Mouse (Mus musculus) limb, embryonic 13.5 days (tissue): ENCODE results near the gene Pld1. TPM values are rescaled to one million over a fixed set of nuclear protein-coding genes. Genes with fewer than 3 reads are reported as not detected.

Source experiments
- ATAC-seq: fragments of 200-750 bp; cut with Nextera tagmentation; 2 replicates; pipeline ENCODE4 v1.8.0; 2017; ENCODE audit warnings: low read depth, moderate number of reproducible peaks, moderate TSS enrichment; ENCODE audit not compliant: low FRiP score
- H3K27ac ChIP-seq: fragments of 300-500 bp; sonication (generic); 2 replicates; pipeline ENCODE4 v1.5.1; 2015; ENCODE audit warnings: inconsistent platforms, mild to moderate bottlenecking, moderate library complexity
- H3K27me3 ChIP-seq: fragments of 300-500 bp; sonication (generic); 2 replicates; pipeline ENCODE4 v1.6.1; 2015; ENCODE audit warnings: mild to moderate bottlenecking, inconsistent platforms
- H3K36me3 ChIP-seq: fragments of 300-500 bp; sonication (generic); 2 replicates; pipeline ENCODE4 v1.6.1; 2015; ENCODE audit warnings: inconsistent platforms, mild to moderate bottlenecking, moderate library complexity
- H3K4me1 ChIP-seq: fragments of 300-500 bp; sonication (generic); 2 replicates; pipeline ENCODE4 v1.6.1; 2015; ENCODE audit warnings: inconsistent platforms
- H3K4me2 ChIP-seq: fragments of 300-500 bp; sonication (generic); replicated peaks from 2 replicates; pipeline ENCODE4 v1.6.1; 2015; ENCODE audit warnings: inconsistent platforms, mild to moderate bottlenecking, moderate library complexity
- H3K4me3 ChIP-seq: fragments of 300-500 bp; sonication (generic); 2 replicates; pipeline ENCODE4 v1.5.1; 2015; ENCODE audit warnings: moderate library complexity, mild to moderate bottlenecking, inconsistent platforms
- H3K9ac ChIP-seq: fragments of 300-500 bp; sonication (generic); 2 replicates; pipeline ENCODE4 v1.6.1; 2015; ENCODE audit warnings: mild to moderate bottlenecking, inconsistent platforms
- H3K9me3 ChIP-seq: fragments of 300-500 bp; sonication (generic); 2 replicates; pipeline ENCODE4 v1.6.1; 2016; ENCODE audit warnings: inconsistent platforms
- WGBS: fragments of 180-500 bp; shearing (Covaris S2); methylation state at CpG from one replicate; pipeline ENCODE4 v1.1.7; 2015; 5-methylcytosine and 5-hydroxymethylcytosine counted together
- polyA plus RNA-seq: library from polyadenylated mRNA; unstranded; fragments of >200 nt; fragmentation: Nextera tagmentation; extraction: Ambion mirVana; gene quantifications from 2 replicates; pipeline ENCODE4 v1.2.1, GENCODE M21; 2015

Gene Pld1
- polyA plus RNA-seq, result 4.5 and 5.4 TPM in 2 replicates

DNA sequence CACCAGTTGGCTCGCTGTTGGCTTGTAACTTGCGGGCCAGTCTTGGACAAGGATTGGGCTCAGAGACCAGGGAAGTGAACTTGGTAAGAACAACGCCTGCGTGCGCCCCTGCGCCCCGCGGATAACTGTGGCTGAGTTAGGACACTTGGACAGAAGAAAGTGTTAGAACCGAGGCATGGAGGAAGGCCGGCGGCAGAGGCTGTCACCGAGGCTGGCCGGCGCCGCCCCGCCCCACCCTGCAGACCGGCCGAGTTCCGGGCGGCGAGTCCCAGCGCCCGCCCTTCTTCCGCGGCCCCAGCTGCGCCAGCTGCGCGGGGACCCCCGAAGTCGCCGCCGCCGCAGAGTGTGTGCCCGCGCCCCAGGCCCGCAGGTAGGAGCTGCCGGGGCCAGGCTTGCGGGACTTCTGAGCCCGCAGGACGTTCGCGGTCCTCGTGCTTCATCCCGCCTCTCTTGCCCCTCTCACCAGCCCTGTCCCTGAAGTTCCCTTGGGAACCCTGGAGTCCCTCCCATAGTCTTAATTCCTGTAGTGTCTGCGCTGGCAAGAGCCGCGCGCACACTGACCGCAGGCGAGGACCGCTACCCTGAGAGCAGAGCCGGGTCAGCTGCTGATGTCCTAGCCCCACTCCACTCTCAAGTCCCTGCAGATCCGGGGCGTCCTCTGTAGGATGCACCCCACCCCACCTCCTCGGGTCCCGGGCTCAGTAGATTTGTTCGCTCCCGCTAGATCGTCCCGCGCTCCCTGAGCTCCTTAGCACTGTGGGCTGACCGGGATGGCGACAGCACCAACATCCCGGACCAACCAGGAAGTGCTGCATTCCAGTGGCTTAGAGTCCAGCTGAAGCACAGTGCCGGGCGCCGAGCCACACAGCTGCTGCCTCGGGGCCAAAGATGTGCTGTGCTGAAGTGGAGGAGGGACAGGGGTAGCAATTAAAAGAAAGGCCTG, at the start of gene Pld1:
Gene Pld1, plus strand, starts transcription at position 315 of the 943 bp plus-strand sequence.
- H3K27ac ChIP-seq, result peak within 1 kb of the TSS; percentile 73
- H3K9ac ChIP-seq, result peak within 1 kb of the TSS; percentile 85
- H3K4me2 ChIP-seq, result peak within 1 kb of the TSS; percentile 97
- H3K4me1 ChIP-seq, result peaks cover 26% of the 10 kb centered on the region
- WGBS, result under 1% methylated on average over 68 of the region's 68 CpGs
- ATAC-seq, result peak; percentile 86
- H3K36me3 ChIP-seq, result no peaks in the 10 kb centered on the region
- H3K4me3 ChIP-seq, result peak within 1 kb of the TSS; percentile 66
- no peaks in the 10 kb centered on the region for H3K9me3 ChIP-seq
- H3K27me3 ChIP-seq, result no peaks in the 10 kb centered on the region; the same call in 1 of the 2 replicates

DNA sequence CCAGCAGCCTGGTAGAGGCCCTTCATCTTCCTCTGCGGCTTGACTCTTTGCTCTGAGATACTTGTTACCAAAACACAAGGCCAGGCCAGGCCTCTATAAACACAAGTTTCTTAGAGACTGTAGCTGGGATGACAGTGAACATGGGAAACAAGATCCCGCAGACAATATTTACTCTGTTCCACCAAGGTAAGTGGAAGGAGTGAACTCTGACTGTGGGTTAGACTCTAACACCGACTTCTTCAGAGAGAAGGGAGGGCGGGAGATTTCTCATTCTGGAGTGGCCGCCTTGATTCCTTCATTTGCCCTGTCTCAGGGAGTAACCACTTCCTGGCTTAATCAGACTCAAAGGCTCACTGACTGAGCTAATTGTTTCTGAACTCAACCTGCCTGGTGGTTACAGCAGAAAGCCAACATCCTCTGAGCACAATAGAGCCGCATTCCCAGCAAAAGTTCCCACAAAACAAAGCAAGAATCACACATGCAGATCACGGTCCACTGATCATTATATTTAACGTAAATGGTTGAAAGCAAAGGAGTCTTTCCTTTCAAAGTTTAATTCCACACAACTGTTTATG, 42.1 kb upstream of the Pld1 start, which contains the start of gene Tmem212:
Gene Tmem212, minus strand, starts transcription at position 51 of the 575 bp plus-strand sequence.
- H3K9ac ChIP-seq, result no peak within 1 kb of the TSS
- no peak for ATAC-seq
- peaks cover 14% of the 10 kb centered on the region for H3K4me1 ChIP-seq
- whole genome bisulfite sequencing, result 71% methylated on average over 8 of the region's 8 CpGs
- H3K4me3 ChIP-seq, result no peak within 1 kb of the TSS
- no peaks in the 10 kb centered on the region for H3K27me3 ChIP-seq
- no peaks in the 10 kb centered on the region for H3K36me3 ChIP-seq
- H3K27ac ChIP-seq, result no peak within 1 kb of the TSS
- no peaks in the 10 kb centered on the region for H3K9me3 ChIP-seq
- H3K4me2 ChIP-seq, result no peak within 1 kb of the TSS

DNA sequence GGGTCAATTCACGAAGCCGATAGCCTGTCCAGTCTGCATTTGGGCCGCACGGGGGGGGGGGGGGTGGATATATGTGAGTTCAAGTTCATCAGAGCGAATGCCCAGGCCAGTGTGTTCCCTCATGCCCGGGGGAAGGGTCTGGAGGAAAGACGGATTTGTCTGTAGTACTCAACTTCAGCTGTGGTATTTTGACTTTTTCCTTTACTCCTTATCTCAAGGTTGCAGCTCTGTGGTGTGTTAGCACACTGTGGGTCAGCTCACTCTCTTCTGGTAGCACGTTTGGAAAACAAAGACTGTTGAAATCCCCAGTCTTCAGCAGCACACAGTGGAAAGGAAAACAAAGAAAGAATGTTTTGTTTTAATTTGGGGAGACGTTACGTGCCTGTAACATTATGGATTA, 40.3 kb upstream of the Pld1 start:
- H3K9me3 ChIP-seq, result 0 out of 2 replicates have a peak, but pooled peaks cover 4% of the 10 kb centered on the region
- no peak overlapping the region for H3K9ac ChIP-seq
- ATAC-seq, result no peak
- no peak overlapping the region for H3K27ac ChIP-seq
- 77% methylated on average over 10 of the region's 10 CpGs for WGBS
- H3K4me2 ChIP-seq, result no peak overlapping the region
- H3K36me3 ChIP-seq, result no peaks in the 10 kb centered on the region
- no peaks in the 10 kb centered on the region for H3K27me3 ChIP-seq
- no peak overlapping the region for H3K4me3 ChIP-seq
- peaks cover 14% of the 10 kb centered on the region for H3K4me1 ChIP-seq

DNA sequence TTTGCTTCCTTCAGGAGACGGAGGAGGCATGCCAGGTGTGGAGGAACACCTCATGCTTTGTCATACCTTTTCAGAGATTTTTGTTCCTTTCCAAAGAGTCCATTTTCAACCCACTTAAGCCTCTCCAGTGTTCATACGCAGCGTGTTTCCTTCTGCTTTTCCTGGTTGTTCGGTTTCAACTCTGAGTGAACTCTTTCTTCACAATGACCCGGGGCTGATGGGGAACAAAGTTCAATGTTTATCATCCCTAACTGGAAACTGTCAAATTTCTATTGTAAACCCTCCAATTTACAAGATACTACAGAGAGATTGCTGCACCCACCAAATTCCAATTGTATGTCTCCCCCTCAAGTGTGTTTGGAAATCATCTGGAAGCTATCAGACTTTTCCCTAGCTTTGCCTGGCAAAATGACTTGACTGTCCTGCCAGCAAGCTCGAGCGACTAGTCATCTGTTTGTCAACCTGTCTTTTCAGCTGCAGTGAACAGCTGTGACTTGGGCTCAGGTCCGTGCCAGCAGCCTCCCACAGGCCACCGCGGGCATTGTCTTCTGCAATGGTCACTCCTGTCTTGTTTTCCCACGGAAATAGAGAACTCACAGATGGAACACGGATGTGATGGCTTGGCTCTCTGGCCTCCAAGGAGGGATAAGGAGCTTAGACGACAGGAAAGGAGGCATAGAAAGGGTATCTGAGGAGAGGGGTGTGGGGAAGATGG, 39.3 kb upstream of the Pld1 start:
- ATAC-seq, result no peak
- no peaks in the 10 kb centered on the region for H3K27me3 ChIP-seq
- peaks cover 14% of the 10 kb centered on the region for H3K4me1 ChIP-seq
- H3K9me3 ChIP-seq, result 0 out of 2 replicates have a peak, but pooled peaks cover 4% of the 10 kb centered on the region
- H3K36me3 ChIP-seq, result no peaks in the 10 kb centered on the region
- H3K4me2 ChIP-seq, result no peak overlapping the region
- H3K9ac ChIP-seq, result no peak overlapping the region
- H3K27ac ChIP-seq, result no peak overlapping the region
- no peak overlapping the region for H3K4me3 ChIP-seq
- WGBS, result 66% methylated on average over 13 of the region's 13 CpGs

DNA sequence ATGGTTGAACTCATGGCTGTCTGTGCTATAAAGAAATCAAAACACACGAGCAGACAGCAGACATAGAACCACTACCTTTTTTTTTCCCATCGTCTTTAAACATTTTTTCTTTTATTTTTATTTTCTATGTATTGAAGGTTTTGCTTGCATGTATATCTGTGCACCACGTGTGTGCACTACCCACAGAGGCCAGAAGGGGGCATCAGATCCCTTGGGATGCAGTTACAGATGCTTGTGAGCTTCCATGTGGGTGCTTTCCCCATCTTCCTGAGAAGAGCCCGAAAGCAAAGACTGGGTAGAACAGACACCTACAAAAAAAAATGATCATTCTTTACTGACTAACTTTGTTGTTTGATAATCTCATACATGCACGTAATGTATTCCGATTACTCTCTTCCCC, 36.6 kb upstream of the Pld1 start:
- Histone ChIP-seq H3K4me3 (no peak overlapping the region), H3K9ac (no peak overlapping the region), H3K4me2 (no peak overlapping the region), H3K4me1 (peaks cover 14% of the 10 kb centered on the region), H3K36me3 (no peaks in the 10 kb centered on the region), H3K27ac (no peak overlapping the region), H3K27me3 (no peaks in the 10 kb centered on the region), H3K9me3 (0 out of 2 replicates have a peak, but pooled peaks cover 4% of the 10 kb centered on the region)
- ATAC-seq, result no peak
- WGBS, result 89% methylated on average over 6 of the region's 6 CpGs

DNA sequence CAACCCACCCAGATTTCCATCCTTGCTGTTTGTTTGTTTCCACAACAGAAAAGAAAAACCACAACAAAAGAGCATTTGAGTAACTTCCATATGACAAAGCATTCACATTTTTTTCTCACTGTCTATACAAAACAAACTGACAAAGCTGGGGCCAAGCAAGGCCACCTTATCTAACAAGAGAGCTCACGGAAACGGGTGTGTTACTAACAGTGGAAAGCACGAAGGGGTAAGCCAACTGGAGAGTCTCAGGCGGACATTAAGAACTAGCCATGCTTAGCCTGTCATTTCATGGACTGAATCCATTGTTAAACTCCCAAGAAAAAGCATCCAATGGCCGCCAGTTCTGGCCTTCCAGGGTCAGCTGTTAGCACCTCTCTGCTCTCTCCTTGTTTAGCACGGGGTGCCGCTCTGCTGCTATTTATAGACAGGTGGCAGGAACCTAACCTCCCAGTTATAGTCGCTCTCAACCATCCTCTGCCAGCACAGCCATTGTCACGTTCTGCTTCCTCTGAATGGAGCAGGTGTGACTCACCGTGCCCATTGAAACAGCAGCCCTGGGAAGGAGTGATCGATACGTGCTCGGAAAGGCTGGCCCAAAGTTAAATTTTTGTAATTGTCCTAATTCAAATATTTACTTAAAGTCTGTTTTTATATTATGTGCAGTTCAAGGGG, 33.7 kb upstream of the Pld1 start:
- Histone ChIP-seq H3K9me3 (0 out of 2 replicates have a peak, but pooled peaks cover 4% of the 10 kb centered on the region), H3K27ac (no peak overlapping the region), H3K4me1 (peaks cover 2% of the 10 kb centered on the region; the same call in 1 of the 2 replicates), H3K27me3 (no peaks in the 10 kb centered on the region), H3K36me3 (no peaks in the 10 kb centered on the region), H3K9ac (no peak overlapping the region), H3K4me3 (no peak overlapping the region), H3K4me2 (no peak overlapping the region)
- no peak for ATAC-seq
- WGBS, result 68% methylated on average over 13 of the region's 13 CpGs

DNA sequence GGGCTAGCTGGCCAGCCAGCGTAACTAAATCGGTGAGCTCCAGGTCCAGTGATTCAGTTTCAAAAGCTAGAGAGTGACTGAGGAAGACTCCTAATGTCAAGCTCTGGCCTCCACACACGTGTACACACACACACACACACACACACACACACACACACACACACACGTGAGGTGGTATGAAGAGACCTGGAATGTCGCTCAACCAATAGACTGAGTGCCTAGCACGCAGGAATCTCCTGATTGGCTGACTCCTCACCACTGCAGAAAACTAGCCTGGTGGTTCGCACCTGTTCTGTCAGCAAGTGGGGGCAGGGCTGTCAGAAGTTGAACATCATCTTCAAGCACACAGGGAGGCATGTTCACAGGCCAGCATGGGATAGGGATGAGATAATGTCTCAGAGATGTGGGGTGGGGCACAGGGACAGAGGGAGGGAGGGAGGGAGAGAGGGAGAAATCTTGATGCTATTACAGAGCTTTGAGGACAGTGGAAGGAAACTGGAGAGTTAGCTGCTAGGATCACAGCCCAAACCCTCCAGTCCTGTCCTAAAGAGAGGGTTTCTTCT, 31.8 kb upstream of the Pld1 start:
- H3K4me3 ChIP-seq, result no peak overlapping the region
- 0 out of 2 replicates have a peak, but pooled peaks cover 3% of the 10 kb centered on the region for H3K9me3 ChIP-seq
- no peaks in the 10 kb centered on the region for H3K27me3 ChIP-seq
- H3K27ac ChIP-seq, result no peak overlapping the region
- no peaks in the 10 kb centered on the region for H3K4me1 ChIP-seq
- ATAC-seq, result 0 out of 2 replicates have a peak, but pooled peaks have one; percentile 32
- no peaks in the 10 kb centered on the region for H3K36me3 ChIP-seq
- H3K4me2 ChIP-seq, result no peak overlapping the region
- H3K9ac ChIP-seq, result no peak overlapping the region
- 82% methylated on average over 7 of the region's 7 CpGs for WGBS

DNA sequence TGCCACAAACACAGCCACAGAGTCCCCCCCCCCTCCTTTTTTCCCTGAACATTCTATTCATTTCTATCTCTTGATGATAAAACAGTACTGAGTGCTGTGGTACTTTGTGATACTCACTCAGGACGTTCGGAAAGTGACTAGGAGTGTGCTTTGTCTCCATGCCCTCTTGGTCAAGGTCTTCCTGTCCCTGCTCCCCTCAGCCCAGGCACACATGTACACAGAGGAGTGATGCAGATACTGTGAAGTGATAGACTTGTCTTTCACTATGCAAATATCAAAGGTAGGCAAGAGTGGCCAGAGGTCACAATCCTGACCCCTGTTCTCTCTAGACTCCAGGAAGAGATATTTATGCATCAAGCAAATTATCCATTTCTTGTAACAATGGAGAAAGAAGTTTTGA, 31.2 kb upstream of the Pld1 start:
- H3K4me3 ChIP-seq, result no peak overlapping the region
- no peak overlapping the region for H3K9ac ChIP-seq
- 80% methylated on average over 2 of the region's 2 CpGs for WGBS
- H3K36me3 ChIP-seq, result no peaks in the 10 kb centered on the region
- ATAC-seq, result no peak
- H3K4me2 ChIP-seq, result no peak overlapping the region
- H3K4me1 ChIP-seq, result no peaks in the 10 kb centered on the region
- H3K27me3 ChIP-seq, result no peaks in the 10 kb centered on the region
- H3K9me3 ChIP-seq, result no peaks in the 10 kb centered on the region
- no peak overlapping the region for H3K27ac ChIP-seq

DNA sequence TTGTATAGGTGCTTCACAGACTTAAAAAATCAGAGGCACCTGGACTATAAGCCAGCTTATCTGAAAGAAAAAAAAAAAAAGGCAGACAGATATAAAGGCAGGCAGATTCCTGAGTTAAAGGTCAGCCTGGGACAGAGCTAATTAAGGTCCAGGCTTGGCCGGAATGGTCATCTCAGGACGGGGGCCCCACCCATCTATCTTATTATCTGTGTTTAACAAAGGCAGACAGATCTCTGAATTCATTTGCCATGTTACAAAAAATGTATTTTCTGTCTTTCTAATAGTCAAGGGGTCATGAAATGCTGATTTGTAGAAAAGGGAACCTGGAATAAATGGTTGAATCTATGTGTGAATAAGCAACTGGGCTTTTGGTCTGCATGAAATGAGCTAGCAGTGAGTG, 30.2 kb upstream of the Pld1 start:
- H3K27ac ChIP-seq, result no peak overlapping the region
- H3K9ac ChIP-seq, result no peak overlapping the region
- no peak overlapping the region for H3K4me2 ChIP-seq
- H3K4me1 ChIP-seq, result no peaks in the 10 kb centered on the region
- ATAC-seq, result no peak
- WGBS, result 77% methylated on average over 2 of the region's 2 CpGs
- no peaks in the 10 kb centered on the region for H3K9me3 ChIP-seq
- H3K36me3 ChIP-seq, result no peaks in the 10 kb centered on the region
- H3K4me3 ChIP-seq, result no peak overlapping the region
- no peaks in the 10 kb centered on the region for H3K27me3 ChIP-seq

DNA sequence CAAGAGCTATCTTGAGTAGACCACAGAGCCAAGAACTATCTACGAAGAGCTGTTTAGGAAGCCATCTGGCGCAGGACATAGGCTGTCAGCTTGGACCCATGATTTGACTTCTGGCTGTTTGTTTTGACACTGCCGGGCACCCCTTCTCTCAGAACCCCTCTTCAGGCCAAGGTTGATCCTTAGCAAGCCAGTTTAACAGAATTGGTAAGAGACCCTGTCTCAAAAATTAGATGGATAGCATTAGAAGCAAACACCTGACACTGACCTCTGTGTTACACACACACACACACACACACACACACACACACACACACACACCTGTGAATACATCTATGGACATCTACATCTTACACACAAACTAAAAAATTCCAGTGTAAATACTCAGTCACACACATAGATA, 29.5 kb upstream of the Pld1 start:
- H3K9ac ChIP-seq, result no peak overlapping the region
- no peak overlapping the region for H3K4me2 ChIP-seq
- no peaks in the 10 kb centered on the region for H3K27me3 ChIP-seq
- no peak overlapping the region for H3K4me3 ChIP-seq
- H3K9me3 ChIP-seq, result no peaks in the 10 kb centered on the region
- H3K4me1 ChIP-seq, result no peaks in the 10 kb centered on the region
- ATAC-seq, result no peak
- H3K36me3 ChIP-seq, result no peaks in the 10 kb centered on the region
- no peak overlapping the region for H3K27ac ChIP-seq
- WGBS, result 93% methylated on average over 3 of the region's 3 CpGs

DNA sequence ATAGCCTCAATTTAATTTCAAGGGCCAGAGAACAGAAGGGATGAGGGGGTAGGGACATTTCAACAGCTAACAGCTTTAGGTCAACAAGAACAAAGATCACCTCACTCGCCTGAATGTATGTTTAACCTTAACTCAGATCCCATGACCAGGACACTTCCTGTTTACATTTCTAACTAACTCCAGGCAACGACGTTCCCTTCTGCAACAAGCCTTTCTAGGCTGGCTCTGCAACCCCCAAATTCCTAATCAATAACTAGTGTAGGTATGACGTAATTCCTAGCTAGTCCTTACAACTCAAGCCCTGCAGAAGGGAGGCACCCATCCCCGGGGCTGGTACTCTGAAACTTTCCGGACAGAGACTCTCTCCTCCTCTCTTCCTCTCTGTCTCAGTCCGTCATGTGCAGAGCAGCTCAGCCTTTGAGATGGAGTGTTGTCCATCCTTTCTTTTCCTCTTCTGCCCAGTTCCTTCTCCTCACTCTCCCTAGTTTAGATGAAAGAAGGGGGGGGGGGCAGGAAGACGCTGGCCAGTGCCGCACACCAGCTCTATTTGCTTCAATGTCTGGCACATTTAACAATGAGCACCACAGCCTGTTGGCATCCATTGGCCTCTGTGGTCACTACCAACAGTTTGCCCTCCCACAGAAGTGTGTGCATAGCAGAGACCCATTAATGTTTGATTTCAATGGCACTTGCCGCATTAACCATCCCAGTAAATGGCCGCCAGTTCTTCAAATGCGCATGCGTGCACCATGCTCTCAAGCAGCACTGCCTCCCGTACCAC, 19.6 kb upstream of the Pld1 start:
- H3K27ac ChIP-seq, result no peak overlapping the region
- 91% methylated on average over 14 of the region's 14 CpGs for WGBS
- H3K4me1 ChIP-seq, result no peaks in the 10 kb centered on the region
- H3K9me3 ChIP-seq, result peaks cover 11% of the 10 kb centered on the region
- H3K4me3 ChIP-seq, result no peak overlapping the region
- H3K36me3 ChIP-seq, result no peaks in the 10 kb centered on the region
- no peaks in the 10 kb centered on the region for H3K27me3 ChIP-seq
- ATAC-seq, result no peak
- no peak overlapping the region for H3K4me2 ChIP-seq
- no peak overlapping the region for H3K9ac ChIP-seq
